Comparison of ENCODE assay signal across 22 mouse cellular contexts in the genomic region with DNA sequence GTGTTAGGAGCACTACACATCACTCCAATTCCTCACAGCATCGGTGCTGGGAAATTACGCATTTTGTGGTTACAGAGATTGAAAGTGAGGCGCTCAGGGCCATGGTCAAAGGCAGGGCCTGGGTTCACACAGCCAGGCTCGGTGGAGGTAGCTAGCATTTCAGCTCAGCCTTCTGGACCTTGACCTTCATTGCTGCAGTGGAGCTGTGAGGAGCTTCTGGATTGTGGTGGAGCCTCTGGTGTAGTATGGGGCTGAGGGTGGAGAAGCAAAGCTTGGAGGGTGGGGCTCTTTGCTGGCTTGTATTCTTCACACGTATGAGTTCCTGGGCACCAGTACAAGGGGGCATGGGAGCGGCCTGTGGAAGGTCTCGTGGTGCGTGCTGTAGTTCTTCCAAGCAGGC. TPM values are rescaled to one million over a fixed set of nuclear protein-coding genes. Genes with fewer than 3 reads are reported as not detected.
DNase-seq lines count a peak whose midpoint lies in the region; ATAC-seq and TF ChIP-seq lines count a peak whose summit lies in the region.
"Had no signal": no experiment of that assay in that cellular context is flagged by ENCODE, and none has a peak within 500 bp of the region (broad histone marks: within the 10 kb centered on the region; RNA-seq: fewer than 3 reads in every experiment).

No protein-coding gene starts in this region.

- peak; percentile 65 to 81 for DNase-seq in adrenal gland, adult (ENCODE audit: inconsistent age in 2 of 2, low spot score in 1 of 2)
- no peak for DNase-seq in adrenal gland, postnatal 25 days
- DNase-seq in layer of hippocampus, adult 2 months (ENCODE audit: low spot score in 2 of 2), result no peak
- no peak for DNase-seq in layer of hippocampus, postnatal 36 days
- peak; percentile 45 for DNase-seq in adrenal gland, postnatal 14 days
- no peak for DNase-seq in stomach, postnatal 0 days (ENCODE audit: low spot score)
- DNase-seq in right cerebral cortex, adult 18-20 months, result no peak
- DNase-seq: B cell, adult 2 months; cerebellum, adult 18-20 months; cerebellum, adult 9-11 months; cerebellum, postnatal 36 days; gastrocnemius, postnatal 10 days; heart, adult 18-20 months; heart, postnatal 10 days; heart, postnatal 4 days had no signal

- no peaks in the 10 kb centered on the region for H3K36me3 ChIP-seq in stomach, postnatal 0 days (ENCODE audit: control insufficient read depth, insufficient read depth, low read length)
- H3K36me3 ChIP-seq: forebrain, embryonic 12.5 days; G1E; heart, embryonic 10.5 days had no signal

- ATAC-seq in stomach, postnatal 0 days (ENCODE audit: low FRiP score, low TSS enrichment), result 0 out of 2 replicates have a peak, but pooled peaks have one; percentile 27
- ATAC-seq: CD4-positive, CD25-positive, alpha-beta regulatory T cell, adult 4 months; forebrain, embryonic 16.5 days had no signal

- no peak overlapping the region for H3K4me3 ChIP-seq in layer of hippocampus, adult 2 months
- no peak overlapping the region for H3K4me3 ChIP-seq in stomach, postnatal 0 days (ENCODE audit: low read depth, low read length)
- H3K4me3 ChIP-seq: embryonic facial prominence, embryonic 13.5 days; forebrain, embryonic 12.5 days; heart, embryonic 10.5 days; hindbrain, embryonic 12.5 days had no signal

- H3K4me1 ChIP-seq in stomach, postnatal 0 days (replicated peaks; ENCODE audit: control insufficient read depth, insufficient read depth), result no peaks in the 10 kb centered on the region

- no peak overlapping the region for H3K4me2 ChIP-seq in stomach, postnatal 0 days (replicated peaks; ENCODE audit: low read depth)
- H3K4me2 ChIP-seq: embryonic facial prominence, embryonic 13.5 days; forebrain, embryonic 12.5 days; hindbrain, embryonic 12.5 days had no signal

- peak overlapping the region; percentile 86 for H3K27ac ChIP-seq in layer of hippocampus, adult 2 months
- H3K27ac ChIP-seq in stomach, postnatal 0 days (replicated peaks), result no peak overlapping the region
- H3K27ac ChIP-seq: embryonic facial prominence, embryonic 13.5 days; forebrain, embryonic 12.5 days; heart, embryonic 10.5 days; hindbrain, embryonic 12.5 days had no signal

- no peaks in the 10 kb centered on the region for H3K27me3 ChIP-seq in stomach, postnatal 0 days (ENCODE audit: control insufficient read depth, insufficient read depth, low read length)

- no peak for TF ChIP-seq CTCF in layer of hippocampus, adult 2 months (conservative IDR thresholded peaks at IDR 0.05)
- TF ChIP-seq CTCF in stomach, postnatal 0 days (IDR thresholded peaks at IDR 0.05; ENCODE audit: low read depth), result no peak

- TF ChIP-seq EP300 in stomach, postnatal 0 days (optimal IDR thresholded peaks at IDR 0.05), result no peak

- H3K9me3 ChIP-seq in stomach, postnatal 0 days (ENCODE audit: control insufficient read depth, low read length), result no peaks in the 10 kb centered on the region
- H3K9me3 ChIP-seq: embryonic facial prominence, embryonic 13.5 days; forebrain, embryonic 12.5 days; G1E; heart, embryonic 10.5 days; hindbrain, embryonic 12.5 days had no signal

- H3K9ac ChIP-seq in stomach, postnatal 0 days (ENCODE audit: low read length), result no peak overlapping the region
- H3K9ac ChIP-seq: embryonic facial prominence, embryonic 13.5 days; forebrain, embryonic 12.5 days; hindbrain, embryonic 12.5 days had no signal

- 68% methylated on average over 8 of the region's 8 CpGs for WGBS in stomach, postnatal 0 days

RNA-seq across cellular contexts. Expression of a gene that starts 24.7 kb away (rescaled TPM):
- 14.1 and 14.8 TPM in 2 replicates for total RNA-seq in adrenal gland, postnatal 25 days (2021)
- total RNA-seq in layer of hippocampus, adult 2 months (2021), result 10 to 100 TPM; 14.5 to 15.2 TPM
- total RNA-seq in layer of hippocampus, postnatal 36 days (2021), result 10 to 100 TPM; 12.4 to 16.3 TPM
- total RNA-seq in adrenal gland, postnatal 14 days (2021), result 20.0 and 21.3 TPM in 2 replicates
- 47.7 and 51.6 TPM in 2 replicates for polyA plus RNA-seq in stomach, postnatal 0 days (2015; fragmentation: Nextera tagmentation; extraction: Ambion mirVana)
- total RNA-seq: G1E had no signal
- polyA plus RNA-seq: CD4-positive, CD25-positive, alpha-beta regulatory T cell, adult 4 months; G1E had no signal

RNA-seq across cellular contexts. Expression of a gene that starts 38.3 kb away (rescaled TPM):
- 22.7 and 29.8 TPM in 2 replicates for total RNA-seq in adrenal gland, postnatal 25 days (2021)
- 100 to 1,000 TPM; 549 to 563 TPM for total RNA-seq in layer of hippocampus, adult 2 months (2021)
- total RNA-seq in layer of hippocampus, postnatal 36 days (2021), result 100 to 1,000 TPM; 529 to 570 TPM
- total RNA-seq in adrenal gland, postnatal 14 days (2021), result 16.0 and 17.3 TPM in 2 replicates
- 0.49 and 0.83 TPM in 2 replicates for polyA plus RNA-seq in stomach, postnatal 0 days (2015; fragmentation: Nextera tagmentation; extraction: Ambion mirVana)
- polyA plus RNA-seq: G1E had no signal

Comparison
In these comparisons a context has a peak if more than half of its experiments do, and no peak if none do; other contexts are left out.
1. DNase-seq: peak in adrenal gland, adult (2 of 2) and adrenal gland, postnatal 14 days (single experiment); none in adrenal gland, postnatal 25 days (single experiment), layer of hippocampus, adult 2 months (0 of 2), layer of hippocampus, postnatal 36 days (0 of 2), stomach, postnatal 0 days (single experiment) and right cerebral cortex, adult 18-20 months (single experiment).
2. RNA of a gene that starts 38.3 kb away (total RNA-seq): 529 to 570 TPM in layer of hippocampus, postnatal 36 days and 549 to 563 TPM in layer of hippocampus, adult 2 months; 22.7 to 29.8 TPM in adrenal gland, postnatal 25 days and 16.0 to 17.3 TPM in adrenal gland, postnatal 14 days; every median in the first group is over 10 times any median in the second.